Mouse (Mus musculus) spleen, adult 12 weeks (tissue): ENCODE results near the gene Prx.
A peak's percentile ranks its signal among the peaks of the same experiment; 100 is the strongest.

Experiments used
- DNase-seq: peaks from one replicate; pipeline ENCODE4 v3.0.0; 2022; ENCODE audit warnings: low spot score

The Prx gene

DNA sequence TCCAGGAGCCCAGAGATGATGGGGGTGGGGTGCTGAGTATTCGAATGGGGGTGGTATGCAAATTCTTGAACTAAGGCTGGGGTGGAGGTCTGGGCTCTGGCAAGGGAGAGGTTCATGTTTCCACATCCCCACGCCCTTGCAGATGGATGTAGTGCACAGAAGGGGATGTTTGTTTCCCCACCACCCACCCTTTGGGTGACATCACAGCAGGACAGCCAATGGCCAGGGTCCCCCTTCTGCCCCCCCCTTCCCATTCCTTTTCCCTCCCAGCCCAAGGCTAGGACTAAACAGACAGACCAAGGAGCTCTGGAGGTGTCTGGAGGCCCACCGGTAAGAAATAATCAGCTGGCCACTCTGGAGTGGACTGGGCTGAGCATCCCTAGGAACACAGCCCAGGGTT, at the start of gene Prx:
TSS of gene Prx (plus strand) at position 289 of the 400 bp plus-strand sequence.
- DNase-seq, result no peak

GRCm38 (mm10) chr7:27451359-27451758, 47.8 kb upstream of the Prx start:
- DNase-seq, result no peak

DNA sequence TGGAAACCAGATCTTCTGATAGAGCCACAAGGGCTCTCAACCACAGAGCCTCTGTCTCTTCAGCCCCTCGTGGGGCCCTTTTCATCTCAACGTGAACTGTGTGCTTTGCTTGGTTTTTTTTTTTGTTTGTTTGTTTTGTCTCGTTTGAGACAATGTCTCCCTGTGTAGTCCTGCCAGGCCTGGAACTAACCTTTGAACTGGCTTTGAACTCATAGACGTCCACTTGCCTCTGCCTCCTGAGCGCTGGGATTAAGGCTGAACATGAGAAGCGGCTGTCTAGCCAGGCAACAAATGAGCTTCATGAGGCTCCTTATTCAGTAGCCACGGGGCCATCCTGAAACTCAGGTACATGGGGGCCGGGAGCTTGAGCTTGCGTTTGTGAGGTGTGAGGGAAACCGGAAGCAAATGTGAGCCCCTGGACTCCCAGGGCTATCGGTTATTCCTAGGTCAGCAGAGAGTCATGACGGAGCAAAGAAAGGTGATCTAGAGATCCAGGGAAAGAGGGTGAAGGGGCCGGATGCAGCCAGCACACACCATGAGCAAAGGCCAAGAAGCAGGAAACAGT, 46.8 kb upstream of the Prx start:
- DNase-seq, result no peak

DNA sequence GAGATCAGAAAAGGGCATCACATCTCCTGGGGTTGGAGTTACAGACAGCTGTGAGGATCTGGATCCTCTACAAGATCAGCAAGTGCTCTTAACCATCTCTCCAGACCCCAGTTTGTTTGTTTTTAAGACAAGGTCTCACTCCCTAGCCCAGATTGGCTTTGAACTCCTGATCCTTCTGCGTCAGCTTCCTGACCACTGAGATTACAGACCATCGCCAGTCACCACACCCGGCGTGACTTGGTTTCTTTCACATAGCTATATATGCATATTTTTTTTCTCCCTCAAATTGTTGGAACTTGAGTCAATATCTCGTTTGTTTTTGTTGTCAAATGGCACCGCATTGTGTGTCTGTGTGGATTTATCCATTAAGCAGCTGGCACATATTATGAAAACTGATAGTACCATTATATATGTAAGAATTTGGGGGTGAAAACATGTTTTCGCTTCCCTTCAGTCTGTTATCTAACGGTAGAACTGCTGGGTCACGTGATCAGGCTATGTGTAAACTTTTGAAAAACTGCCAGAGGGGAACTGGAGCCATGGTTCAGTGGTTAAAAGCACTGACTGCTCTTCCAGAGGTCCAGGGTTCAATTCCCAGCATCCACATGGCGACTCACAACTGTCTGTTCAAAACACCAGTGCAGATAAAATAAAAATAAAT, 44.5 kb upstream of the Prx start:
- peak; percentile 46 for DNase-seq

DNA sequence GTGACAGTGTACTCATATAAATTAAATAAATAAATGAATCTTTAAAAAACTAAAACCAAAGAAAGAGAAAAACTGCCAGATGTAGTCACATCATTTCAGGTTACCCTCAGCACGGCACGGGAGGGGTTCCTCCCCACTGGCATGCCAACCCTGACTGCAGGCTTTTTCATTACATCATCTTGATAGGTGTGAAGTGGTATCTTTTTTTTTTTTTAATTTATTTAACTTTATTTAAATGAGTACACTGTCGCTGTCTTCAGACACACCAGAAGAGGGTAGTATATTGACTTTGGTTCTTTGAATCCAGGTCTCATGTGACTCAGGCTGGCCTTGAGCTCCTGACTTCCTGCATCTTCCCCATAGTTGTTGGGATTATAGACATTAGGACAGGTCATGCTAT, 43.9 kb upstream of the Prx start:
- no peak for DNase-seq

- no peak for DNase-seq
These were observed 40.5 kb upstream of the Prx start for GRCm38 (mm10) chr7:27458614-27459013.

DNA sequence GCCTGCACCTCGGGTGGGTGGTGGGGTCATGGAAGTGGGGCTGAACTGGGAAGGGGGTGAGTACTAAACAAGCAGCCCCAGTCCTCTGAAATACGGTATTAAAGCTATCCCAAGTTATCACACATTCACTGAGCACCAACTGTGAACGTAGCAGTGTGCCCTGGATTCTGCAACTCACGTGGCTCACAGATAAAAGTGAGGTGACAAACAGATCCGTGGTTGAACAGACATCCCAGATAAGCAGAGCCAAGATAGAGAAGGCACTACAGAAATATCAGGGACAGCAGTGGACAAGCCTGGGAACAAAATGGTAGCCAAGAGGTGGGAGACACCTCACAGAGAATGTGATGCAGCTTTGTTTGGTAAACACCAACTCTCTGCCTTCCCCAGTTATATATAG, 39.5 kb upstream of the Prx start:
- no peak for DNase-seq

DNA sequence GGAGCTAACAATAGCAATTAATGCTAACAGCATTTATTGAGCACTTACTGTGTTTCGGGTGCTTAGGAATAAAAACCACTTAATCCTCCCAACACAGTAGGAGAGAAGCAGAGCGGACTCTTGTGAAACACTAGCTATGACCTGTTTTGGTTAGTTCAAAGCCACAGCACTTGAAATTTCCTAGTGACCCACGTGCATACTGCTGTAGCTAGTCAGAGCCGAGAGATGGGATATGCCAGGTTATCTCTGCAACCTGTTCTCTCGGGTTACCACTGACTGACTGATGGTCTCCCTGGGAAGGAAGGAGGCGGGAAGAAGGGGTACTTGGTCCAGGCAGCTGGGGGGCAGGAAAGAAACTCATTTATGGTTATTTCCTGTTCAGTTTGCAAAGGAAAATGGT, 38.6 kb upstream of the Prx start:
- no peak for DNase-seq

DNA sequence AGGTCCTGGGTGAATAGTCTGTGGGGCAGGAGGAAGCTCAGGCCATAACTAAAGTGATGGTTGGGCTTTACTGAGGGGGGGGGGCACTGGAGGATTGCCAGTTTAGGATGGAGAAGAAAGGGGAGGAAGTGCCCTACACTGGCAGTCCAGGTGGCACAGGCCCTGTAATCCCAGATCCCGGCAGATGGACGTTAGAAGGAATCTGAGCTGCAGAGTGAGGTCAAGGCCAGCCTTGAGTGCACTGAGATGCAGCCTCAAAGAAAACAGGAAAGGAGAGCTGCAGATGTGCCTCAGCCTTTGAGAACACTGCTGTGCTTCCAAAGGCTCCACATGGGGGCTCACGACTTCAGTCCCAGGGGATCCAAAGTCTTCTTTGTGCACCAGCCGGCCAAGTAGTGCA, 31.5 kb upstream of the Prx start:
- no peak for DNase-seq

DNA sequence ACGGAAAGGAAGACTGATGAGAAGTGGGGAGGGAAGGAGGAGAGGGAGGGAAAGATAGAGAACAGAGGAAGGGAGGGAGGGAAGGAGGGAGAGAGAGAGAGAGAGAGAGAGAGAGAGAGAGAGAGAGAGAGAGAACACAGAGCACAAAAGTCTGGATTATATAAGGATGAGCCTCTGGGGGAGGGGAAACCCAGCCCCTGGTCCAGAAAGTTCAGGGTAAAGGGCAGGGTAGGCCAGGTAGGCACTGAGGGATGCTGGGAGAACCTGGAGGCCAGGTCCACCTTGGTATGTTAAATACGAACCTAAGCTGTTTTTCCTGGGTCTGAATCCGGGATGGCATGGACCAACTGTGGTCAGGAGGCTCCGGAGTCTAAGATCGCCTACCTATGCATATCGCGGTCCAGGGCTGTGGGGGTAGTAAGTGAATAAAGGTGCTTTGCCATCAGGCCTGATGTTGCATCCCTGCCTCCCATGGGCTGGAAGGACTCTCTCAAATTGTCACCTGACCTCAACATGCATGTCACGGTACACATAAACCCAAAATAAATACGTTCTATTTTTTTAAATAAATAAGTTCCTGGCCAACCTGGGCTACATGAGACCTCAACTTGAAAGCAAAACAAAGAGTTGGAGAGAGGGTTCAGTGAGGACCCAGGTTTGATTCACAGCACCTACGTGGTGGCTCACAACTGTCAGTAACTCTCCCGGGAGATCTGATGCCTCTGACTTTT, 27.6 kb upstream of the Prx start:
- no peak for DNase-seq

GRCm38 (mm10) chr7:27472596-27472995, 26.5 kb upstream of the Prx start:
- peak; percentile 35 for DNase-seq

DNA sequence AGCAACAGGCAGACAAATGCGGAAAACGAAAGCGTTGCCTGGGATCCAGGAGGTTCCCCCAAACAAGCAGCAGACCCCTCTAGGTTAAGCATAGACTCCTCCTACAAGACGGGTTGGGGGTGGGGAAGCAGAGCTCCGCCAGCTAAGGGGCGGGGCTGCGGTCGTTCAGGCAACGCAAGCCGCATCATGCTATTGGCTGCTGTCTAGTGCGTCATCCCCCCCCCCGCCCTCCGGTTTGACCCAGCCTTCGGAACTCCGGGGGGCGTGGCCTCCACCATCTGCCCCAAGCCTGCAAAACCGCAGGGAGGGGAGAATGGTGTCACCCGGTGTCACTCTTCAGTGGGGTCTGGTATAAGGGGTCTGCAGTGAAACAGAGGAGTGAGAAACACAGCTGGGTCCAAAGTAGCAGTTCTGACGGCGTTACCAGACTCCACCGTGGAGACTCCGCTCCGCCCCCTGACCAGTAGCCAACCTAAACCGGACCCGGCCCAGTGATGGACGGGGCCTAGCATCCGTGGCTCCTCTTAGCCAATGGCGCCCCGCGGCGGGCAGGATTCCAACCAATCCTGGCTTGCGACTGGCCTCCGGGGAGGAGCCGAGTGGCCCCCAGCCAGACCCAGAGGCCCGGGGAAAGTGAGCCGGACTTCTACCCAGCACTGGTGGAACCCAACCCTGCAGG, 25.8 kb upstream of the Prx start, which contains the start of gene Sertad3:
TSS of gene Sertad3 (plus strand) at position 613 of the 679 bp plus-strand sequence.
- peak; percentile 98 for DNase-seq

DNA sequence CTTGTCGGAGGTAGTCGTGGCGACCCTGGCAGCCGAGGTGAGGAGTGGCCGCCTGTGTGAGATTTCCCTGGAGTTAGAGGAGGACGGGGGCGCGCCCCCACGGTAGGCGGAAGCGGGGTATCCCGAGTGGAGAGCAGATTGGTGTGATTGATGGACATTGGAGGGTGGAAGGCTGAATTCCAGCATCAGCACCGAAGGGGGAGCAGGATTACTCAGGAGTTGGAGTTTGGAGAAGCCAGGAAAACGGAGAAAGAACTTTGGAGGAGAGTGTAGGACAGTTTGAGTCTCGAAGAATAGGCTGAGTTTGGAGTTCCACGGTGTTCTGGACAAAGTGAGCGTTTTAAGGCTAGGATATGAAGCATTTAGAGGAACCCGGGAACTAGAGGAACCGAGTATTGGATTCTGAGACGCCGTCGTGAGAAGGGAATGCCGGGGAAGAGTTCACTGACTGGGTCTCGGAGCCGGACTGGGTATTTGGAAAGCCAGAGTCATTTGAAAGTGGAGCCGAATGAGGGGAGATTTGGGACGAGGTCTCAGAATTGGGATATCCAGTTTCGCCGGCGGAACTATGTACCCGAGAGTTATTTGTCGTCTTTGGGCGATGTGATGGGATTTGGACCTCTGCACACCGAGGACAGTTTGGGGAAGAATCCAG, 25.2 kb upstream of the Prx start:
- no peak for DNase-seq

DNA sequence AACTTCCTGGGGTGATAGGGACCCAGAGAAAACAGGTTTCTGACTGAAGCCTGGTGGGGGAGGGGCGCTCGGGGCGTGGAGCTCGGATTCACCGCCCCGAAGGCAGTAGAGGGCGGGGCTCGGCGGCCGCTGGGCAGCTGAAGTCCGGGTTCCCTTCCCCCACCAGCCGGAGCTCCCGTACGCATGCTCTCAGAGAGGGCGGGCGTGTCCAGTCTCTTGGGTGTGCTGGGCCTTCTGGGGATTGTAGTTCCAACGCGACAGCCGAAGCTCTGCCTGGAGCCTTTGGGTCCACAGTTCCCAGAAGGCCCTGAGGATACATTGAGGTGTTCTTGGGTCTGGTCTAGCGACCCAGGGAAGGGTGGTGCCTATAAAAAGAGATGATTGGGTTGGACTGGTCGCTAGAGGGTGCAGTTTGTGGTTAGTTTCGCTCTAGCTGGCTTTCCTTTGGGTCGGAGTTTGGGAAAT, 24.6 kb upstream of the Prx start:
- DNase-seq, result peak; percentile 94

- DNase-seq, result no peak
These were observed 23.5 kb upstream of the Prx start for GRCm38 (mm10) chr7:27475596-27475995.

DNA sequence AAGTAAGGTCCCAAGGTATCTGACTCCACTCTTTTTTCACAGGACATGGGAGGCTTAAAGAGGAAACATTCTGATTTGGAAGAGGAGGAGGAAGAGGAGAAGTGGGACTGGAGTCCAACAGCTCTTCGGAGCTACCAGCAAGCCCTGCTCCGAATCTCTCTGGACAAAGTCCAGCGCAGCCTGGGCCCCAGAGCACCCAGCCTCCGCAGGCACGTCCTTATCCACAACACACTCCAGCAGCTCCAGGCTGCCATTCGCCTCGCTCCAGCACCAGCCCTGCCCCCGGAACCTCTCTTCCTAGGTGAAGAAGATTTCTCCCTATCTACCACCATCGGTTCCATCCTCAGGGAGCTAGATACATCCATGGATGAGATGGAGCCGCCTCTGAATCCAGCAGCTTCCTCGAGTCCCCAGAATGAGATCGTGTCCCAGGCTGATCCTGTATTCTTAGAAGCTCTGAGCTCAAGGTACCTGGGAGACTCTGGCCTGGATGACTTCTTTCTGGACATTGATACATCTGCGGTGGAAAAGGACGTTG, 23.0 kb upstream of the Prx start:
- DNase-seq, result no peak

GRCm38 (mm10) chr7:27478561-27478960, 20.6 kb upstream of the Prx start:
- no peak for DNase-seq

- no peak for DNase-seq
These were observed 19.4 kb upstream of the Prx start for GRCm38 (mm10) chr7:27479750-27480149.

- no peak for DNase-seq
These were observed 18.6 kb upstream of the Prx start for GRCm38 (mm10) chr7:27480506-27480905.

DNA sequence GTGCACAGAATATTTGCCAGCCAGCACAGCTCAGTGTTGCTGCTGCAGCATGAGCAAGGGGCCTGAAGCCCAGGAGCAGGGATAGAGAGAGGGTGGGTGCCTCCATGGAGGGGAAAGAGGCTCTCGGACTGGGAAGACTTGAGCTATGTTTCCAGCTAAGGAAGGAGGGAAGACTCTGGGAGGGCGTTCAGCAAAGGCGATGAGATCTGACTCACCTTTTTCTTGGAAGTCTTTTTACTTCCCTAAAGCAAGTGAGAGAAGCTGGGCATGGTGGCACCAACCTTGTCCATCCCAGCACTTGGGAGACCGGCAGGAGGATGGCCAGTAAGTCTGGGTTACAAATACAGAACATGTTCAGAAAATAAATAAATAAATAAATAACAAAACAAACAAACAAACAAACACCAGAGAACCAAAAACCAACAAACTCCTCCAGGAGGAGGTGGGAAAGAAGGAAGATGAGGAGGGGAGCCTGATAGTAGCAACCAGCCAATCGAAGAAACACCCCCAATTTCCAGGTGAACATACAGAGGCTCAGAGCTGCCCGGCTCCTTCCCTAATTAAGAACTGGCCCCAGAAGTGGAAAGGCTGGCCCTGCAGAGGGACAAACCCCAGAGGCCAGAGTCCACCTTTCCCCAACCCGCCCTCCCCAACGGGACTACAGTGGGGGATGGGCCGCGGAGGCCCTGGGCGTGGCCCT, 18.0 kb upstream of the Prx start:
- no peak for DNase-seq

DNA sequence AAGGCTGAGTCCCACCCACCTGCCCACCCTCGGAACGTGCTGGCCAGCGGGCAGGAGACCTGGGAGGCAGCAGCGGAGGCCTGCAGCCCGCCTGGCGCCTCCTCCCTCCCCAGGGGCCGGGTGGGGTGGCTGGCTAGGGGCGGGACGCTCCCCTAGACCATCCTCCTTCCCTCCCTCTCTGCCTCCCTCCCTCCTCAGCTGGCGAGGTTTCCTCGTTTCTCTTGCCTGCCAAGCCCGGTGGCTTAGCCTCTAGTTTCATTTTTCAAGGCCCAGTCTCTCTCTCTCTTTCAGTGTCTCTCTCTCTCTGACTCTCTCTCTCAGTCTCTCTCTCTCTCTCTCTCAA, 17.5 kb upstream of the Prx start:
- peak; percentile 67 for DNase-seq
